Mouse (Mus musculus) embryonic facial prominence, embryonic 13.5 days (tissue): Measurements from ENCODE around the gene Slc6a16. TPM values are rescaled to one million over a fixed set of nuclear protein-coding genes. Genes with fewer than 3 reads are reported as not detected.

ENCODE experiments used
- ATAC-seq: fragments of 200-750 bp; cut with Nextera tagmentation; 2 replicates; pipeline ENCODE4 v1.8.0; 2017; ENCODE audit warnings: low read depth; ENCODE audit not compliant: insufficient number of reproducible peaks, insufficient read depth, low FRiP score, low TSS enrichment
- H3K27ac ChIP-seq: fragments of 300-500 bp; sonication (generic); 2 replicates; pipeline ENCODE4 v1.5.1; 2015; ENCODE audit warnings: moderate library complexity, mild to moderate bottlenecking, inconsistent platforms
- H3K27me3 ChIP-seq: fragments of 300-500 bp; sonication (generic); 2 replicates; pipeline ENCODE4 v1.6.1; 2015; ENCODE audit warnings: mild to moderate bottlenecking, inconsistent platforms
- H3K36me3 ChIP-seq: fragments of 300-500 bp; sonication (generic); 2 replicates; pipeline ENCODE4 v1.6.1; 2015; ENCODE audit warnings: mild to moderate bottlenecking, inconsistent platforms
- H3K4me1 ChIP-seq: fragments of 300-500 bp; sonication (generic); 2 replicates; pipeline ENCODE4 v1.6.1; 2015; ENCODE audit warnings: inconsistent platforms
- H3K4me2 ChIP-seq: fragments of 300-500 bp; sonication (generic); 2 replicates; pipeline ENCODE4 v1.6.1; 2015; ENCODE audit warnings: moderate library complexity, mild to moderate bottlenecking, inconsistent platforms
- H3K4me3 ChIP-seq: fragments of 300-500 bp; sonication (generic); 2 replicates; pipeline ENCODE4 v1.5.1; 2015; ENCODE audit warnings: mild to moderate bottlenecking, inconsistent platforms
- H3K9ac ChIP-seq: fragments of 300-500 bp; sonication (generic); 2 replicates; pipeline ENCODE4 v1.6.1; 2015; ENCODE audit warnings: mild to moderate bottlenecking, inconsistent platforms
- H3K9me3 ChIP-seq: fragments of 300-500 bp; sonication (generic); 2 replicates; pipeline ENCODE4 v1.6.1; 2016; ENCODE audit warnings: inconsistent platforms
- WGBS: fragments of 180-500 bp; shearing (Covaris S2); methylation state at CpG from one replicate; pipeline ENCODE4 v1.1.7; 2015; ENCODE audit warnings: mixed read lengths; 5-methylcytosine and 5-hydroxymethylcytosine counted together
- polyA plus RNA-seq: library from polyadenylated mRNA; unstranded; fragments of >200 nt; fragmentation: Nextera tagmentation; extraction: Ambion mirVana; gene quantifications from 2 replicates; pipeline ENCODE4 v1.2.1, GENCODE M21; 2015

Slc6a16 gene
- polyA plus RNA-seq, 1 experiment from 2014 or later: 0.17 TPM

DNA sequence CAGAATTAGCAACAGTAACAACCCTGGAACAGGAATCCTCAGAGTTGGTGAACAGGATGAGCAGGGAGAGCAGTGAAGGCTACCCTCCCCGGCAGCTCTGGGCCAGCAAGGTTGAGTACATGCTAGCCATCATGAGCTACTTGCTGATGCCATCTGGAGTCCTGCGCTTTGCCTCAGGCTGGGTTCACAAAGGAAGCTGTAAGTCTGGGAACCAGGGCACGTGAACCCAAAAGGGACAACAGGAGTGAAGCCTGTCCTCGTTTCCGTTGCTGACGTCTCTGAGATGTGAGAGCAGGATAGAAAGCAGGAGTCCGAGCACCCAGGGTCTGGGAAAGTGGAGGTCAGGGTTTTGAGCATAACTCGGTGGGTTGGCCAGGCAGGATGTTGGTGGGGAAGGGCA is 18.4 kb downstream of the Slc6a16 start:
- Histone ChIP-seq H3K36me3 (no peaks in the 10 kb centered on the region), H3K4me3 (no peak overlapping the region), H3K27me3 (no peaks in the 10 kb centered on the region), H3K4me1 (peaks cover 5% of the 10 kb centered on the region; the same call in 1 of the 2 replicates), H3K9me3 (no peaks in the 10 kb centered on the region), H3K4me2 (no peak overlapping the region), H3K27ac (no peak overlapping the region), H3K9ac (no peak overlapping the region)
- ATAC-seq: no peak
- 75% methylated on average over 8 of the region's 8 CpGs for WGBS

- Histone ChIP-seq H3K4me3 (no peak overlapping the region), H3K9me3 (no peaks in the 10 kb centered on the region), H3K36me3 (no peaks in the 10 kb centered on the region), H3K4me2 (no peak overlapping the region), H3K27me3 (no peaks in the 10 kb centered on the region), H3K4me1 (peaks cover 5% of the 10 kb centered on the region; the same call in 1 of the 2 replicates), H3K27ac (no peak overlapping the region), H3K9ac (no peak overlapping the region)
- ATAC-seq: no peak
- WGBS: 54% methylated on average over 7 of the region's 7 CpGs
These were observed 21.4 kb downstream of the Slc6a16 start for GRCm38 (mm10) chr7:45262266-45262665.

DNA sequence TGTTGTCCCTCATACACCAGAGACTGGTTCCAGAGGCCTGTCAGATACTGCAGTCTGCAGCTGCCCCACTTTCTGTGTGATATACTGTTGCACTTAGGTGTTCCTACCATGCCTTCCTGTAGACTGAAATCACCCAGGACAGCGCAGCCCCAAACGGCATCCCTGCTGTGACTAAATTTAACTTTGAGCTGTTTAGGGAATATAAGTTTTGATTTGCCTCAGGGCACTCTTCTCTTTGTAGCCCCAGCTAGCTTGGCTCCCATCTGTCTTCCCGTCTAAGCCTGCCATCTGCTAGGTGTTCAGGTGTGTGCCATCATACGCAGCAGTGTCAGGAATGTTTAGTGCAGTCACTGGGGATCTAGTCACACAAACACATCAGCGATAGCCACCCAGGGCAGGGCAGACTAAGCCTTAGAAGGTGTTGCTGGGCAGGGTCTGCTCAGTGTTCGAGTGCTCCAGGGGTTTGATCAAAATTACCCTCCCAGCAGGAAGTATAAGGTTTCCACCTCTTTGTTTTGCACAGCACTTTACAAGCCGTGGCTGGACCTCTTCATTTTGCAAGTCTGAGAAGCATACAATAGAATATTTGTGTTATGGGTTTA is 22.2 kb downstream of the Slc6a16 start:
- Histone ChIP-seq H3K4me1 (peaks cover 5% of the 10 kb centered on the region; the same call in 1 of the 2 replicates), H3K4me2 (no peak overlapping the region), H3K27ac (no peak overlapping the region), H3K27me3 (peaks cover 7% of the 10 kb centered on the region; the same call in 1 of the 2 replicates), H3K4me3 (no peak overlapping the region), H3K36me3 (no peaks in the 10 kb centered on the region), H3K9ac (no peak overlapping the region), H3K9me3 (no peaks in the 10 kb centered on the region)
- ATAC-seq: no peak
- 39% methylated on average over 7 of the region's 7 CpGs for WGBS

DNA sequence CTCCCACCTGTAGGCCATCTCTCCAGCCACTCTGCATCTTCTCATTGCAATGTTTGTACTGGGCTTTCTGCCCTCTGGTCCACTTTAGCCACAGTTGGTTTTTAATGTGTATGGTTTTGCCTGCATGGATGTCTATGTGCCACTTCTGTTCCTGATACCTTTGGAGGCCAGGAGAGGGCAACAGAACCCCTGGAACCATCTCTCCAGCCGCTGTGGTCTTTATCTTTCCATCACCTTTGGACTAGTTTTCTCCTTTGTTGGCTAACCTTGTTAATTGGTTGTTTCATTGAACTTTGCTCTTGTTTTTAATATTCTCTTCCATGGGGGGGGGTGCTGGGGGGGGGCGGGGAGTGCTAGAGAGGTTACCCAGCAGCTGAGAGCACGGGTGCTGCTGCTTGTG is 23.5 kb downstream of the Slc6a16 start:
- WGBS: 88% methylated on average over 3 of the region's 3 CpGs
- no peak for ATAC-seq

GRCm38 (mm10) chr7:45265518-45265917 is 24.6 kb downstream of the Slc6a16 start:
- no peak for ATAC-seq
- 82% methylated on average over 1 of the region's 1 CpGs for WGBS
- Histone ChIP-seq H3K4me2 (no peak overlapping the region), H3K9ac (no peak overlapping the region), H3K4me1 (peaks cover 5% of the 10 kb centered on the region; the same call in 1 of the 2 replicates), H3K27me3 (peaks cover 10% of the 10 kb centered on the region; the same call in 1 of the 2 replicates), H3K9me3 (no peaks in the 10 kb centered on the region), H3K36me3 (no peaks in the 10 kb centered on the region), H3K27ac (no peak overlapping the region), H3K4me3 (no peak overlapping the region)

More for the DNA sequence above, 23.5 kb downstream of the Slc6a16 start:
- H3K9ac ChIP-seq: no peak overlapping the region
- H3K4me1 ChIP-seq: peaks cover 5% of the 10 kb centered on the region; the same call in 1 of the 2 replicates
- peaks cover 10% of the 10 kb centered on the region; the same call in 1 of the 2 replicates for H3K27me3 ChIP-seq
- H3K36me3 ChIP-seq: no peaks in the 10 kb centered on the region
- no peak overlapping the region for H3K27ac ChIP-seq
- H3K4me3 ChIP-seq: no peak overlapping the region
- H3K9me3 ChIP-seq: no peaks in the 10 kb centered on the region
- H3K4me2 ChIP-seq: no peak overlapping the region

DNA sequence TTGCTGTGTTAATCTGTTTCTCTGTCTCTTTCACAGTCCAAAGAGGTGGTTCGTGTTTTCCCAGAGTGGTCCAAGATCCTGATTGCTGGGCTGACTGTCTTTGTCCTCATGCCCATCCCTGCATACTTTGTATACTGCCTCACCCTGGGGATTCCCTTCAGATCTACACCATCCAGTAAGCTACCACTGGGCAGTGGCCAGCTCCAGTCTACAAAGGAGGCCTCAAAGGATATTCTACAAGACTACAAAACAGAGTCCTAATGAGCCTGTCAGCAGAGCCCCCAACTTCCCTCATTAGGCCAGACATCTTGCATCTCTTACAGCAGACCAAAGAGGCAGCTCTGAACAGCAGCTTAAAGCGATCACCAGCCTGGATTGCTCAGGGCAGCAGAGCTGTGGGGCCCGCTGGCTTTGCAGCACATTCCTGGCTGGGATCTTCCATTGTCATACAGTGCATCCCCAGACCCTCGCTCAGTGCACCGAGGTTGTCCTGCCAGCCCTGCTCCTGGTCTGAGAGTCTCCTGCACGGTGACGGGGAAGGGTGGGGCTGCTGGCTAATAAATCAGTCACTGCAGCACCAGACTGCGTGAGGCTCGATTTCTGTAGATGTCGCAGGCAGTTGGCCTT is 32.0 kb downstream of the Slc6a16 start:
- Histone ChIP-seq H3K4me1 (peaks cover 3% of the 10 kb centered on the region; the same call in 1 of the 2 replicates), H3K4me3 (no peak overlapping the region), H3K4me2 (no peak overlapping the region), H3K9me3 (no peaks in the 10 kb centered on the region), H3K27ac (no peak overlapping the region), H3K27me3 (peaks cover 20% of the 10 kb centered on the region), H3K9ac (no peak overlapping the region), H3K36me3 (no peaks in the 10 kb centered on the region)
- WGBS: 72% methylated on average over 10 of the region's 10 CpGs
- ATAC-seq: no peak

GRCm38 (mm10) chr7:45273672-45274071 is 32.8 kb downstream of the Slc6a16 start:
- no peaks in the 10 kb centered on the region for H3K9me3 ChIP-seq

GRCm38 (mm10) chr7:45277136-45277760 is 36.4 kb downstream of the Slc6a16 start, which contains the start of gene Slc6a21:
Gene Slc6a21 (plus strand): TSS chr7:45277513.
- 8% methylated on average over 44 of the region's 44 CpGs for WGBS
- Histone ChIP-seq H3K4me2 (peak within 1 kb of the TSS; percentile 64), H3K36me3 (no peaks in the 10 kb centered on the region), H3K4me1 (peaks cover 3% of the 10 kb centered on the region; the same call in 1 of the 2 replicates), H3K9me3 (no peaks in the 10 kb centered on the region), H3K27me3 (peaks cover 30% of the 10 kb centered on the region), H3K9ac (peak within 1 kb of the TSS; percentile 57), H3K4me3 (peak within 1 kb of the TSS; percentile 38), H3K27ac (no peak within 1 kb of the TSS)
- no peak for ATAC-seq

More at GRCm38 (mm10) chr7:45273672-45274071, 32.8 kb downstream of the Slc6a16 start:
- Histone ChIP-seq H3K27me3 (peaks cover 24% of the 10 kb centered on the region), H3K9ac (no peak overlapping the region), H3K4me1 (peaks cover 3% of the 10 kb centered on the region; the same call in 1 of the 2 replicates), H3K4me2 (no peak overlapping the region), H3K27ac (no peak overlapping the region), H3K36me3 (no peaks in the 10 kb centered on the region), H3K4me3 (no peak overlapping the region)
- ATAC-seq: no peak
- WGBS: 85% methylated on average over 8 of the region's 8 CpGs

- H3K4me3 ChIP-seq: no peak overlapping the region
- WGBS: 83% methylated on average over 13 of the region's 13 CpGs
- no peaks in the 10 kb centered on the region for H3K4me1 ChIP-seq
- ATAC-seq: no peak
- H3K9ac ChIP-seq: no peak overlapping the region
- H3K27ac ChIP-seq: no peak overlapping the region
- no peaks in the 10 kb centered on the region for H3K36me3 ChIP-seq
- no peaks in the 10 kb centered on the region for H3K9me3 ChIP-seq
- H3K4me2 ChIP-seq: no peak overlapping the region
- no peaks in the 10 kb centered on the region for H3K27me3 ChIP-seq
These were observed 45.6 kb downstream of the Slc6a16 start for GRCm38 (mm10) chr7:45286486-45286885.

DNA sequence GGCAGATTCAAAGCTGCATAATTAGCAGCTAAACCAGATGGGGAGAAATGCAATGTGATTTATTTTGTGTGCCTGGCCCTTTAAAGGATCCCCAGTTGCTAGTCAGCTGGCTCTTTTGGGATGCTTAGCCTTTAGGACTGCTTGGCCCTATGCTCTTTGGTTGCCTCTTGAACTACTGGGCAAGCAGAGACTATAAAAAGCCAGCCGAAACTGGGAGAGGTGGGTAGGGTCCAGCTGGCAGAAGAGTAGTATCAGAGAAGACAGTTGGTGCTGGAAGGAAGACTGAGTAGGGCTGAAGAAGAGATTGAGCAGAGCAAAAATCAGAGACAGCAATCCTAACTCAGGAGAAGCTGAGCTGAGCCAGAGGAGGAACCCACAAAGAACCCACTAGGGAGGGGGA is 55.7 kb downstream of the Slc6a16 start:
- WGBS: 85% methylated on average over 1 of the region's 1 CpGs
- no peak overlapping the region for H3K9ac ChIP-seq
- no peak overlapping the region for H3K27ac ChIP-seq
- H3K4me1 ChIP-seq: 0 out of 2 replicates have a peak, but pooled peaks cover 7% of the 10 kb centered on the region
- no peak for ATAC-seq
- no peak overlapping the region for H3K4me2 ChIP-seq
- H3K36me3 ChIP-seq: no peaks in the 10 kb centered on the region
- H3K9me3 ChIP-seq: no peaks in the 10 kb centered on the region
- H3K4me3 ChIP-seq: no peak overlapping the region
- no peaks in the 10 kb centered on the region for H3K27me3 ChIP-seq

DNA sequence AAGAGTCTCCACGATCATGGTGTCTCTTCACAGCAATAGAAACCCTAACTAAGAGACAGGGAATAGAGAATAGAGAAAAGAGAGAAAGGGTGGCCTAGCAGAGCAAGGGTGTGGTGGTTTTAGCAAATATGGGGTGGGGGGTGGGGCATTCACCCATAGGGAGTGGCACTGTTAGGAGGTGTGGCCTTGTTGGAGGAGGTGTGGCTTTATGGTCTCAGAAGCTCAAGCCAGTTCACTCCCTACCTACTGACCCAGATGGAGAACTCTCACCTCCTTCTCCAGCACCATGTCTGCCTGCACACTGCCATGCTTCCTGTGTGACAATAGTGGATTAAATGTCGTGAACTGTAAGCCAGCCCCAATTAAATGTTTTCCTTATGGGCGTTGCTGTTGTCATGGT is 56.7 kb downstream of the Slc6a16 start:
- Histone ChIP-seq H3K4me2 (no peak overlapping the region), H3K27me3 (no peaks in the 10 kb centered on the region), H3K4me1 (peaks cover 8% of the 10 kb centered on the region; the same call in 1 of the 2 replicates), H3K9ac (no peak overlapping the region), H3K4me3 (no peak overlapping the region), H3K9me3 (no peaks in the 10 kb centered on the region), H3K36me3 (no peaks in the 10 kb centered on the region), H3K27ac (no peak overlapping the region)
- ATAC-seq: no peak
- WGBS: 59% methylated on average over 3 of the region's 3 CpGs
